Mouse (Mus musculus) testis, adult 2 months (tissue): Measurements from ENCODE around the gene Napb. TPM values are rescaled to one million over a fixed set of nuclear protein-coding genes. Genes with fewer than 3 reads are reported as not detected.

Source experiments
- H3K27ac ChIP-seq: fragments of 200-500 bp; 2 replicates; pipeline ENCODE4 v1.5.1; 2012; ENCODE audit warnings: low read depth, low read length; ENCODE audit not compliant: control insufficient read depth, insufficient read depth
- H3K27me3 ChIP-seq: fragments of 200-500 bp; 2 replicates; pipeline ENCODE4 v1.6.1; 2012; ENCODE audit warnings: mild to moderate bottlenecking, low read length, moderate library complexity; ENCODE audit not compliant: control insufficient read depth, insufficient read depth
- H3K36me3 ChIP-seq: fragments of 200-500 bp; 2 replicates; pipeline ENCODE4 v1.6.1; 2012; ENCODE audit warnings: mild to moderate bottlenecking, low read length; ENCODE audit not compliant: control insufficient read depth, insufficient read depth
- H3K4me1 ChIP-seq: fragments of 200-500 bp; 2 replicates; pipeline ENCODE4 v1.6.1; 2012; ENCODE audit warnings: low read length; ENCODE audit not compliant: control insufficient read depth, insufficient read depth
- H3K4me3 ChIP-seq: fragments of 200-500 bp; 2 replicates; pipeline ENCODE4 v1.5.1; 2012; ENCODE audit warnings: low read depth, mild to moderate bottlenecking, low read length, moderate library complexity, mixed read lengths; ENCODE audit not compliant: control insufficient read depth
- CTCF ChIP-seq: fragments of 200-500 bp; IDR thresholded peaks from 2 replicates; pipeline ENCODE4 v1.5.1; 2012; ENCODE audit warnings: low read depth, mild to moderate bottlenecking, inconsistent platforms, low read length, moderate library complexity; ENCODE audit not compliant: control insufficient read depth, insufficient read depth, insufficient replicate concordance
- POLR2A ChIP-seq: fragments of 200-500 bp; IDR thresholded peaks from 2 replicates; pipeline ENCODE4 v1.6.1; 2012; ENCODE audit warnings: low read depth, mild to moderate bottlenecking, inconsistent platforms, low read length, moderate library complexity; ENCODE audit not compliant: control insufficient read depth
- polyA plus RNA-seq: library from polyadenylated mRNA; depleted of rRNA; stranded (reverse); fragments of >200 nt; gene quantifications from 2 replicates; pipeline ENCODE4 v1.2.3, GENCODE M21; 2012

Napb gene
- polyA plus RNA-seq, 1 experiment: 1.2 TPM

GRCm38 (mm10) chr2:148685709-148686108, 46.6 kb downstream of the Napb start:
- Histone ChIP-seq H3K4me1 (peaks cover 4% of the 10 kb centered on the region), H3K27ac (no peak overlapping the region), H3K4me3 (no peak overlapping the region), H3K27me3 (no peaks in the 10 kb centered on the region), H3K36me3 (peaks cover 10% of the 10 kb centered on the region)
- TF ChIP-seq CTCF (no peak), POLR2A (no peak)

- Histone ChIP-seq H3K27ac (no peak overlapping the region), H3K27me3 (no peaks in the 10 kb centered on the region), H3K4me3 (no peak overlapping the region), H3K4me1 (peaks cover 4% of the 10 kb centered on the region), H3K36me3 (peaks cover 8% of the 10 kb centered on the region)
- TF ChIP-seq POLR2A (no peak), CTCF (no peak)
Measured at GRCm38 (mm10) chr2:148684972-148685371, 47.3 kb downstream of the Napb start.

- peaks cover 6% of the 10 kb centered on the region for H3K4me1 ChIP-seq
- H3K36me3 ChIP-seq: peaks cover 7% of the 10 kb centered on the region
- no peak for TF ChIP-seq CTCF
- H3K27me3 ChIP-seq: no peaks in the 10 kb centered on the region
- H3K4me3 ChIP-seq: no peak overlapping the region
- H3K27ac ChIP-seq: no peak overlapping the region
Measured at GRCm38 (mm10) chr2:148683031-148683430, 49.2 kb downstream of the Napb start.

- Histone ChIP-seq H3K4me3 (peak overlapping the region; percentile 96), H3K4me1 (peaks cover 6% of the 10 kb centered on the region), H3K36me3 (peaks cover 6% of the 10 kb centered on the region), H3K27me3 (no peaks in the 10 kb centered on the region), H3K27ac (peak overlapping the region; percentile 87)
- no peak; the same call in 1 of the 2 replicates for TF ChIP-seq CTCF
Measured at GRCm38 (mm10) chr2:148681461-148681891, 50.8 kb downstream of the Napb start.

- TF ChIP-seq CTCF: peak; percentile 10; the same call in 1 of the 2 replicates
- peak; percentile 94 for TF ChIP-seq POLR2A
- peak within 1 kb of the TSS; percentile 100 for H3K27ac ChIP-seq
- peaks cover 6% of the 10 kb centered on the region for H3K4me1 ChIP-seq
Measured at GRCm38 (mm10) chr2:148680775-148681291, 51.4 kb downstream of the Napb start, which contains the start of gene Gzf1. TSS of gene Gzf1 (plus strand) at chr2:148681023.

GRCm38 (mm10) chr2:148679346-148679745, 52.9 kb downstream of the Napb start:
- H3K27ac ChIP-seq: peak overlapping the region; percentile 93
- TF ChIP-seq POLR2A (peak; percentile 46; the same call in 1 of the 2 replicates), CTCF (no peak)
- no peaks in the 10 kb centered on the region for H3K27me3 ChIP-seq
- H3K4me1 ChIP-seq: peaks cover 6% of the 10 kb centered on the region
- peaks cover 5% of the 10 kb centered on the region for H3K36me3 ChIP-seq
- peak overlapping the region; percentile 82 for H3K4me3 ChIP-seq

More at GRCm38 (mm10) chr2:148680775-148681291, 51.4 kb downstream of the Napb start, which contains the start of gene Gzf1:
- Histone ChIP-seq H3K4me3 (peak within 1 kb of the TSS; percentile 96), H3K27me3 (no peaks in the 10 kb centered on the region), H3K36me3 (peaks cover 6% of the 10 kb centered on the region)

DNA sequence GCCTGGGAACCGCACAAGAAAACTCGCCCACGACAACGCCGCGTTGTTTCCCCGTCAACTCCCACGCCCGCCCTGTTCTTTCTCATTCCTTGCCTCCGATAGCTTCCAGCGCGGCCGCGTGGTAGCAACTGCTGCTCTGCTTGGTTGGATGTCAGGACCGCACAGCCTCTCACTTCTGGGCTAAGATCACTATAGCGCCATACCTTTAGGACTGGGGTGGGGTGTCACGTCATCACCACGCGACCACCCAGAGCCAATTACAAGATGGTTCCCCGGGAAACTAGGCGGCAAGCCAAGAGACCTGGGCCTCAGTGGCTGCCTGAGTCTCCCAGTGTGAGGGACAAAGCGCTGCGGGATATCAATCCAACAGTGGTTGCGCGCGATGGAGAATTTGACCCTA, 54.5 kb downstream of the Napb start:
- Histone ChIP-seq H3K27me3 (no peaks in the 10 kb centered on the region), H3K4me1 (peaks cover 6% of the 10 kb centered on the region), H3K36me3 (no peaks in the 10 kb centered on the region), H3K4me3 (peak overlapping the region; percentile 83), H3K27ac (peak overlapping the region; percentile 64)
- no peak for TF ChIP-seq CTCF
- TF ChIP-seq POLR2A: peak; percentile 67
